Mouse (Mus musculus): ENCODE data around the gene Tmem72. TPM values are rescaled to one million over a fixed set of nuclear protein-coding genes. Genes with fewer than 3 reads are reported as not detected.

Gene Tmem72
- under 1 TPM; 0.02 to 0.05 TPM for total RNA-seq (2021)
- long read RNA-seq, experiment 1 = 0 reads
- long read RNA-seq, experiment 2 = 0 reads

DNA sequence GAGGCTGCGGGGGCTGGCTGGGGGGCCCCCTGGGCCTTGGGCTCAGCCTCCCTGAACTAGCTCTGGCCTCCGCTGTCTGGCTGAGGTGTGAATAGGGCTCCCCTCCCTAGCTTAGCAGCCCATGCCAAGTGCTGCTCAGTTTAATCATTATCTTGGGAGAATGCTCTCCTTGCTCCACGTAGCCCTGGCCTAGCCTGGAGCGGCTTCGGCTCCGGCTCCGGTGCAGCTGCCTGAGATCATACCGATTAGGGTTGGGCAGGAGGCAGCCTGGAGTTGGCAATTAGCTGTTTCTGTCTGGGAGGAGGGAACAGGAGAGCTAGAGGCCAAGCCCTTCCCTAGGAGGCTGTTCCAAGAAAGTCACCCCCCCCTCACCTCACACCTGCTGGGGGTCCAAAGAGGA, at the start of gene Tmem72:
Tmem72 (minus strand) TSS at position 248 of the 400 bp plus-strand sequence.
- no peak for DNase-seq (ENCODE audit: low spot score)

DNA sequence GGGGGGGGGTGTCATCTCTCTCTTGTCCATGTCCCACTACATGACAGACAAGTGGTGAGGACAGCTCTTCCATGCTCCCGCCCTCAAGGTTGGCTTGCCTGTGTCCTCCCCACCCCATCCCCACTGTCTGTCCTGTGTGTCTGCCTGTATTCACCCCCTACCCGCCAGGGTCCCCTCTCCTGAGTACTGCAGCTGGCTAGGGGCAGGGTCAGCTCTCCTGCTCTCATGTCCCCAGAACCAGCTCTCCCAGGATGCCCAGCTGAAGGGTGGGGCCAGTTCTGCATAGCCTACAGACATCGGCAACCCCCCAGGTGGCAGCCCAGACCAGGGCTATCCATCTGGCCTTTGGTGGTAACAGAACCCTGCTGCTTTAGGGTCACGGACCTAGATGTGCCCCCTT, 47.8 kb upstream of the Tmem72 start:
- DNase-seq (ENCODE audit: low spot score) = no peak

DNA sequence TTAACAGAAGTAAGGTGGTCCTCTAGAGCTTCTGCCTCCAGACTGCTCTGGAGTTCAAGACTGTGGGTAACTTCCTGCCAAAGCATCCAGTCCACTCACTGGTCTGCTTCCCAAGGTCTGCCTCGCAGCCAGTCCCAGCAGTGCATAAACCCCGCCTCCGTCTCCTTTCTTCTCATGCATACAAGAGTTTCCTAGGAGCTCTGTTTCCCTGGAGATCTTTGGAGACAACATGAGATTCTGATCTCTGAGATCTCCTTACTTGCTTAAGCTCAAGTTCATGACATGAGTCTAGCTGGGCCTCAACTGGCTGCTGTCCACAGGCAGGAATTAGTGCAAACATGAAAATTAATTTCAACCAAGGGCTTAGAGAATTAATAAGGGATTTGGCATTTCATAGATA, 45.6 kb upstream of the Tmem72 start:
- DNase-seq (ENCODE audit: low spot score) = no peak

DNA sequence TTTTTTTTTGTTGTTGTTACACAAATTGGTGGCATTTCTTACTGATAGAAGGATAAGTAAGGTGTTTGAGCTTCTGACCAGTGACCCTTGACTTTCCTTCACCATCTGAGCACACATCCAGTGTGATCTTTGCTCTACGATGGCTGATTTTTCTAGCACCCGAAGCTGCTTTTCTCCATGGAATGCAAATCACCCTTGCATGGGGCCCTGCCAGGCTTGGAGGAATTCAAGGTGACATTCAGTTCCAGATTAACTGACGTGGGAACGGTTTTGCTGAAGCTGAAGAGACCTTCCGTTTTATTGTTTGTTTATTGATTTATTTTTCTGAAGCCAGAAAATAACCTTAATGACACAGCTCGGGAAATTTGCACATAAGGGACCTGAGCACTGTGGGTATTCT, 43.5 kb upstream of the Tmem72 start:
- no peak for DNase-seq (ENCODE audit: low spot score)

DNA sequence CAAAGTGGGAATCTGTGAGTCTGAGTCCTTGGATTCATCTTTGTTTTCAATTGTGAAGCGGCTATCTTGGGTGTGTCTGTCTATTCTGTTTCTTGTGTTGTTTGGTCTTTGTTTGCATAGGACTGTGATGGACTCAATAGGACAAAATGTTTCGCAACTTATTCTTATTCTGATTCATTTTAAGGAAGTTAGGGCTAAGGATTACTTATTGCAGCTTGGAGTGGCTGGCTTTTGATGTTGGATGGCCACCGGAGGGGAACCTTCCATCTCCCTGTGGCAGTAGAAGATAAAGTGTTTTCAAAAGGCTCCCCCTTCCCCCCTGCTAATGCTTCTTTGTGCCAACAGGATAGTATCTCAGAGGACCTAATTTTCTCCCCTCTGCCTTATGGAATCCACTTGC, 39.7 kb upstream of the Tmem72 start:
- no peak for DNase-seq (ENCODE audit: low spot score)

DNA sequence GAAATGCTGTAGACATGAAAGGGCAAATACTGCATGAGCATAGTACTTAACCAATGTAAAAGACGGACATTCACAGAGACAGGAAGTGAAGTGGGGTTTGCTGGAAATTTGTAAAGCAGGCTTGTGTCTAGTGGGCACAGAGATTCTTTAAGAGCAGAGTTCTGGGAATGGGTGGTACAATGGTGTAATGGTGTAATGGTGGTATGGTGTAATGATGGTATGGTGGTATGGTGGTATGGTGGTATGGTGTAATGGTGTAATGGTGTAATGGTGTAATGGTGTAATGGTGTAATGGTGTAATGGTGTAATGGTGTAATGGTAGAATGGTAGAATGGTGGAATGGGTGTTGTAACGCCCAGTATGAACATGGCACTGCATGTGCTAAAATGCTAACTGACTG, 21.3 kb upstream of the Tmem72 start:
- DNase-seq (ENCODE audit: low spot score) = no peak

DNA sequence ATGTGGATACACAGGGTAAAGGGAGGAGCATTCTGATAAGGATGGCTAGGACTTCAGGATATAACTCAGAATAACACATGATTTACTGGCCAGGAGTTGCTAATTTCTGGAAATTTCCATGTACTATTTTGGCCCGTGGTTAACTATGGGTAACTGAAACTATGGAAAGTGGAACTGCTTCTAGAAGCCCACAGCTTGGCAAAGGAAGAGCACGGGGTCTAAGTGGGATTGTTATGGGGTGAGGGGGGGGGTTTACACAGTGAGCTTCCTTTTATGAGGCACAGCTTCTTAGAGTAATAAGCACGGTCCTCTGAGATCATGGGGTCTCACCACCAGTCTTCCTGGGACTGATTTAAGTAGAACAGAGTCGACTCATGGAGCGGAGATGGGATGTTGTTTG, 18.6 kb upstream of the Tmem72 start:
- DNase-seq (ENCODE audit: low spot score) = no peak

DNA sequence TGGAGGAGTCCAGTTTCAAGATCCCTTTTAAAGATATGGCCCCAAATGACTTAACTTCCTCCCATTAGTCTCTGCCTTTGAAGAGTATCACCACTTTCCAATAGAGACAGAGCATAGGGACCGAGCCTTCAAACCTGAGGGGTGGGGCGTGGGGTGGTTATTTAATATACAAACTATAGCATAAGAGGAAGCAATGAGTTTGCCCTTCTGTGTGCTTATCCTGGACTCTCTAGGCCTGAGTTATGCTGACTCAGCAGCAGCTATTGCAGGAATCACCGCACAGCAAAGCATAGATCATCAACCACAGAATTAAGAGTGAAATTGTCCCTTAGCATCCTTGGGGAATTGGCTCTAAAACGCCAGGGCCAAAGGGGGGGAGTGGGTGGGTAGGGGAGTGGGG, 16.9 kb upstream of the Tmem72 start:
- DNase-seq (ENCODE audit: low spot score) = no peak

DNA sequence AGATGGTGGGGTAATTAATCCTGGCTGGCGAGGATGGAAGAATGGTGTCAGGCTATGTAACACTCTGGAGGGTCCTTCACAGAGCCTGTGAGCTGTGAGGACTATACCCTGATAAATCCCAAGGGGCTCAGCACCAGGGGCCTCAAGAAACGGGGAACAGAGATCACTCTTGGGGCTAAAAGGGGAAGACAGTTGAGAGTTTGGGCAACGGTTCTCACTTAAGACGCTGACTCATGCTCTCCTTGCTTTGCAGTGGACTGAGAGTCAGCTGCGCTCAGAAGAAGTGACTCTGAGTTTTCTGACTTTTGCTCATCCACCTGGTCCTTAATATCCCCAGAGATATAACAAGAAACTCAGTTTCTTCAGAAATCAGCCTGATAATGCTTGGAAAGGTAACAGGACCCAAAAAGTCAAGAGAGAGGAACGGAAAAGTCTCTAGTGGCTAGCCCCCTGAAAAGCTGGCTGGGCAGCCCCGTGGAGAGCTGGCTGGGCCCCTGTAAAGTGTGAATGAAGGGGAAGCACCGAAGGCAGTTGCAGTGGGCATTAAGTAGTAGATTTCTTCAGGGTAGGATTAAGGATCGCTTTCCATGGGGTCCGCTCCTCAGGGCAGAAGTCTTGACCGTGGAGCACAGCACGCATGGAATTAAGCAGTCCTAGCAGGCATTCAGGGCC, 7.9 kb upstream of the Tmem72 start:
- no peak for DNase-seq (ENCODE audit: low spot score)

DNA sequence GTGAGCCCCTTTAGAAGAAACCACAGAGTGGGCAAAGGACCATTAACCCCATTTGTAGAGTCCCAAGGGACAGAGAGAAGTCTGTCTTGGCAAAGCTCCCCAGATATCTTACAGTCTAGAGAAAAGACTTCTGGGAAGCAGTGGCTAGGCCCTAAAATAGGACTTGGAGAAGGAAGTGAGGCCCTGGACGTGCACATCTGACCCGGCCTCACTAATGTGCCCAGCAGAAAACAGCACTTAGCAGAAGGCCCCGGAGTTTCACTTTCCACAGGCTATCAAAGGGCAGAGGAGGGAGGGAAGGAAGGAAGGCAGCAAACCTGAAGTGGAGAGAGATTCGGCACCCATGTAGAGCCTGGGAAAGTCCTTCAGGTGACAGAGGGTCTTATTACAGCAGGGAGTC, 2.2 kb upstream of the Tmem72 start:
- DNase-seq (ENCODE audit: low spot score) = peak; percentile 19

DNA sequence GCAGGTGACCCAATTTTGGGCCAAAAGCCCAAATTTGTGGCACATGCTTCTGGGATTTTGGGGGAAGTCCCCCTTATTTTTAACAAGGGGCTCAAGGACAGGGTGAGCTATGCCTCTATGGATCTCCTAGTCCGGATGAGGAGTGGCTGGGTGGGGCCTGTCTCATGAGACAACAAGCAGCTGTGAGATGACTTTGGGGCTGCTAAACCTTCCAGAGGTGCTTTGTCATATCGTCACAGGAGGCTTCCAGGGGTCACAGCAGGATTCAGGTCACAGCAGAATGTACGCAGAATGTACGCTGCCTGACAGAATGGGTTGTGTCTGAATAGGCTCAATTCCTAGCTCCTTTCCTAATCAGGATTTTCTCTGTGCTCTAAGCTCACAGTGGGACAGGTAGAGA, 1.6 kb upstream of the Tmem72 start:
- no peak for DNase-seq (ENCODE audit: low spot score)

DNA sequence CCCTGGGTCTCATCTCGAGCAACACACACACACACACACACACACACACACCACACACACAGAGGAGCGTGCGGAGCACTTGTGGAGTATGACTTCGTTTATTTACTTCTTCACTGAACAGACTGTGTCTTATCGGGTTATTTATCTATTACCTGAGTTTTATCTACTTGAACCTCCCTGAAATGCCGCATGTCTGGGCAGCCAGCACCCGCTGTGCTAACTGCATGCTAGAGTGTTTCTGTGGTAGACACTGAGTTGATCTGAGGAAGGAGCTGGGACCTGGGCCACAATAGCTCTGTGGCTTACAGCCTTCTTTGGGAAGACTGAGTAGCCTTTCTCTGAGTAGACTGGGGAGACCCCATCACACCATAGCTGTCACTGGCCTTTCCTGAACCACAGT, 1.1 kb upstream of the Tmem72 start:
- no peak for DNase-seq (ENCODE audit: low spot score)

DNA sequence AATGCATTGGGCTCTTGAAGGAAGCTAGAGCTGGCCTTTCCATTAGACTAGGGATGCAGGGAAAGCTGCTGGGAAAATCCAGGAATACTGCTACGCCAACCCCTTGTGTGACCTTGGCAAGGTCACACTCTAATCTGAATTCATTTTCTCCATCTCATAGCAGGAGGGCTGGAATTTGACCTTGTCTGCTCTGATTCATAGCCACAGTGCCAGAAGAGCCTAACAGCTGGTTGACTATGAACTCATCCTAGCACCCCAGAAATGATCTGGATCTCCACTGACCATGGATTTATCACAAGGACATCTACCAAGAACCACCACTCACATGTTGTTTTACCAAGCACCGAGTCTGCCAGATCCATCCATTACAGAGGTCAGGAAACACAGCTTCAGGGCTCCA, 1.5 kb downstream of the Tmem72 start:
- DNase-seq (ENCODE audit: low spot score) = no peak

DNA sequence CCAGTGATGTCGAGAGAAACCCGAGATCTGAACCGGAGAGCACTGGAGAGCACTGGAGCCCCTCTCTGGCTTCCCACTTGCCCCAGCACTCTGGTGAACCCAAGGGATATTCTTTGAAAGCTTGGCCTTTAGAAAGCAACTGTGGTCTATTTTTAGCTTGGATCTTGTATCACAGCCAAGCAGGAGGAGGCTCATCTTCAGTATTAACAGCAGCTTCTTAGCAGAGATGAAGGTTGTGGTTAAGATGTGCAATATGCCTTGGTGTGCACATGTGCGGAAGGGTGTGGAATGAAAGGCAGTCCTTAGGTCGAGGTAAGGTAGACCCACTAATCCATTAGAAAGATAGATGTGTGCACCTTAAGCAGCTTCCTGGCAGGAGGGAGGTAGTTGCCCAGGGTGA, 2.1 kb downstream of the Tmem72 start:
- peak; percentile 9 for DNase-seq (ENCODE audit: low spot score)

DNA sequence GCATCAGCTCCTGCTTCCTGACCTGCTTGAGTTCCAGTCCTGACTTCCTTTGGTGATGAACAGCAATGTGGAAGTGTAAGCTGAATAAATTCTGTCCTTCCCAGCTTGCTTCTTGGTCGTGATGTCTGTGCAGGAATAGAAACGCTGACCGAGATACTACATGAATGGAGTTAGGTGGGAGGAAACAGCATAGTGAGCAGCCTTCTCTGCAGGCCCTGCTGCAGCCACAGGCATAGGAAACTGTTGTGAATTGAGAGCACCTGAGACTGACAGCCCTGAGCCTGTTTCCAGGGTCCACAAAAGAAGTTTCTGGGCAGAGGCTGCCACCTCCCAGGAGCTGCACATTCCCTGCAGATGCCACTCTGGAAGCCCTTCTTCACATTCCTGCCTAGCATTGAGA, 2.7 kb downstream of the Tmem72 start:
- no peak for DNase-seq (ENCODE audit: low spot score)

DNA sequence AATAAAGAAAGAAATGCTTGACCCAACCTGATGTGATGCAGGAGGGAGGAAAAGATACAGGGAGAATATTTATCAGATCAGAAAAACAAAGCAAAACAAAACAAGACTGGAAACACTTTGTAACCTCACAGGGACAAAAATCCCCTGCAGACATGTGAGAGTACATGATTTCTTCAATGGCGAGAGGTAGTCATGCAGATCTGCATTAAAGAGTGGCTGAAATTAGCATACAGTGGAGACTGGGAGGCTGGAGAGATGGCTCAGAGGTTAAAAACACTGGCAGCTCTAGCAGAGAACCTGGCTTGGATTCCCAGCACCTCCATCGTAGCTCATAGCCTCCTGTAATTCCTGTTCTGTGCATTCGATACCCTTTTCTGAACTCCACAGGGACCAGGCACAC, 4.2 kb downstream of the Tmem72 start:
- no peak for DNase-seq (ENCODE audit: low spot score)

DNA sequence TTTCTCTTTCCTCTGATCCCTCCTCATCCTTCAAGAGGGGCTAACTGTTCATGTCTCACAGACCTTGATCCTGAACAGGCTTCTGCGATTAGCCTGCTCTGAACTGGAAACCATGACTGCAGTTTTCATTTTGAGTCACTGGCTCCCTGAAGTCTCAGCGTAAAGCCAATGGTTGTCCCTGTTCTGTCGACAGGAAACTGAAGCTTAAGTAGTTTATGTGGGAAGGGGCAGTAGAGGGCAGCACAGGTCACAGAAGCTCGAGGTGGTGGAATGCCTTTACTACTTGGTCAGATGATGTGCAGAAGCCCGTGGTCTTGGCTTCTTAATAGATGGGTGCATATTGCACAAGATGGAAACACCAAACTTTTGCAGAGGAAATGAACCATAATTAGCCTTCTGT, 4.7 kb downstream of the Tmem72 start:
- DNase-seq (ENCODE audit: low spot score) = no peak

DNA sequence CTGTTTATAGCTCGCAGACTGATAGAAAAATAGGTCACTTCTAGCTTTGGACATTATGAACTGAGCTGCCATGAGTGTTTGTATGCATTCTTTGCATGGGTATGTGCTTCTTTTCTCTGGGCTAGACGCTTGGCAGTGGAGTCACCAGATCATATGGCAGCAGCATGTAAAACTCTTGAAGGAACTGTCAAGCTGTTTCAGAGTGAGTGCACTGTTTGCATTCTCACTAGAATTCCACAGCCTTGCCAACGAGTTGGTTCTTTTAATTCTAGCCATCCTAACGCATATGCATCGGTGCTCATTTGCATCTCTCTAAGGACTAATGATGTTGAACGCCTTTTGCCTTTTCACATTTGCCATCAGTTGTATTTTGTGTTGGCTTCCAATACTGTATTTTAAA, 12.4 kb downstream of the Tmem72 start:
- DNase-seq (ENCODE audit: low spot score) = no peak

DNA sequence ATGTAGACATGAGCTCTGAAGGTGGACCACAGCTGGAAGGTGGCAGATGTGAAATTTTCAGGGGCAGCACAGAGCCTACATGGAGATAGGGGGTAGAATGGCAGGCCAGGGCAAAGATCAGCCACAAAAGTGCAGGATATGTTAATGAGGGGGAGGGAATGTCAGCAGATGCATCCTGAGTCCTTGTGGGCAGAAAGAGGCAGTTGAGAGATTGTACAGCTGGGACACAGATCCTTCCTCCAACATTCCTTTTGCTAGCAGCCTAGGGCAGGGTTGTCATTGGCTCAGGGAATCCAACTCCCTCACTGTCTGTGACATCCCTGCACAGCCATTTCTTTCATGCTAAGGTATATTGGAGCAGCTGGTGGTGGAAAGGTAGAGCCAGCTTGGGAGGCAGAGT, 15.9 kb downstream of the Tmem72 start:
- DNase-seq (ENCODE audit: low spot score) = no peak

DNA sequence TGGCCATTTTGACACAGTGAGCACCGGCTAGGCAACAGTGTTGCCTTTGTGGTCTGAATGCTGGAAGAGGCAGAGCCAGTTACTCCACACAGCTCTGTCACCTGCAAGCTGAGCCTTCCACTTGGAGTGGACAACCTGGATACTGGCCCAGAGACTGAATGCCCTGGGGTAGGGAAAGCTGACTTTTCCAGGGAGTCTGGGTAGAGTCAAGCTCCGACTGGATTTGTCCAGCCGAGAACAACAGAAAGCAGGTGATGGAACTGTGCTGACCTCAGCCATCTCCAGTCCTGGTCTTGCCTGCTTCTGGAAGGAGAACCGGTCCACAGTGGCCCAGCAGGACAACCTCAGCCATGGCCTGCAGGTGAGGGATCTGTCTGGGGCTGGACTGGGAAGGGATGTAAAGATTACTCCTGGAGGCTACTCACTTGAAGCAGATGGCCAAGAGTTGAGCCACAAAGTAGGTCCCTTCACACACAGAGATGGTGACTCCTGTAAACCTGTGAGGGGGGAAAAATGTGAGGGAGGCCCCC, 18.8 kb downstream of the Tmem72 start:
- DNase-seq (ENCODE audit: low spot score) = no peak

DNA sequence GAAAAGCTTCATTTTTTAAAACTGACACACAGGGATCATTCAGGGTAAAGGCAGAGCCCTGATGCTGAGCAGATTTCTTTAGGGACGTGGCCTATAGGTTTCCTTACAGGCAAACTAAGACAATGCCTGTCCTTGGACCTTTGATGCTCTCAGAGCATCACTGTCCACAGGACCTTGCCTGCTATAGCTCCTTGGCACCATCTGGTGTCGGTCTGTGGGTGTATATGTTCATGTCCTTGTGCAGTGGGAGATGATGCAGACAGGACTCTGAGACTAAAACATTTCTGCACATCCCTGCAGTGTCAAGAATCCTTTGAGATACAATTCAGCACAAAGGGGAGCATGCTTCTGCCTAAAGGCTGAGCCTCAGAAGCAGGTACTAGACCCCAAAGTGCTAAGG, 19.3 kb downstream of the Tmem72 start:
- DNase-seq (ENCODE audit: low spot score) = no peak

DNA sequence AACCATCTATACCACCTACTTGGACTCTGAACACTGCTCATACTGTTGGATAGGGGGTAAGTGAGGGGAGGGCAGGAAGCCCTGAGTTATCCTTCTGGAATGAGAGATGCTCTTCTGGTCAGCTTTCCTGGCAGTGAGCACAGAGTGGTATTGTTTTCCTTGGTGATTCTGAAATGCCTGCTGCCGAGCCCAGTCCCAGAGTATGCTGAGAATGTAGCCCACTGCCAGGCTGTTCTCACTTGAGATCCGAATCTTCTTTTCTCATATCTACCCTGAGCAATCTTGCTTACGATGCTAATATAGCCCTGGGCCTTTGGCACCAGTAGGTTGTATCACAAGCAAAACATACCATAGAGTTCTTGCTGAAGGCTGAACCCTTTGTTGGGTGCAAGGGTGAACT, 22.4 kb downstream of the Tmem72 start:
- DNase-seq (ENCODE audit: low spot score) = no peak

DNA sequence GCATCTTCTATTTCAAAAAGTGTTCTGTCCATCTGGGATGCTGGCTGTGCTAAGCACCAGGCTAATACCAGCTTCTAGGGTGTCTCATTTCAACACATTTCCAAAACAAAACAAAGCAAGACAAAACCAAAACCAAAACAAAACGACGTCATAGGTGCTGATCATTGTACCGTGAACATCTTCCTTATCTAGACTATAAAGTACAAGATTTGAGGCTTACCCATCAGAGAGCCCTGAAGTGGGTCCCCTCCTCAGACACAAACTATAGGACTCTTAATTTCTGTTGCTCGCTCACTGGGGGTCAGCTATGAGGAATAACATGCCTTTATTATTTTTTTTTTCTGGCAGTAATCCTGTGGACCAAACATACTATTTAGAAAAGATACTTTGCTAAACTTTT, 23.1 kb downstream of the Tmem72 start:
- DNase-seq (ENCODE audit: low spot score) = no peak

DNA sequence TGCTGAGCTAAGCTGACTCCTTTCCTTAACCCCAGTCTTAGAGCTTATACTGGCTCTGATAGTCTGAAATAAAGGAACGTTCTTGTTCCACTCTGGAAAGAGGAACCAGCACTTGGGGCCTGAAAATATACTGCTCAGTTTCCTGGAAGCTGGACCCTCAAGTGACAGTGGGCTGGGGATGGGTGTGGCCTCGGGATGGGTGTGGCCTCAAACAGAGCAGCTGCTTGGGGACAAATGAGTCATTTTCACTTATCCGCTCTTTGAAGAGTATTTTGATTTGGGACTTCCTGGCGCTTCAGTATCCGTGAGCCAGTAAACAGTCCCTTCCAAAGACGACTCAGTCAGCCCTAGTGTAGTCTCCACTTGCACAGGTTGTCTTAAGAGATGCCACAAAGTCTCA, 34.4 kb downstream of the Tmem72 start:
- peak; percentile 26 for DNase-seq (ENCODE audit: low spot score)
